Mouse (Mus musculus): ENCODE results near the gene Prune2.

Gene Prune2

GRCm38 (mm10) chr19:17263679-17264370, 307.9 kb downstream of the Prune2 start:
- DNase-seq (ENCODE audit: low read depth), result no peak

- peak; percentile 24 for DNase-seq (ENCODE audit: low read depth)
Observed at GRCm38 (mm10) chr19:17264481-17265196, 308.7 kb downstream of the Prune2 start.

- no peak for DNase-seq (ENCODE audit: low read depth)
Observed at GRCm38 (mm10) chr19:17268669-17269068, 312.8 kb downstream of the Prune2 start.

GRCm38 (mm10) chr19:17271179-17271622, 315.3 kb downstream of the Prune2 start:
- DNase-seq (ENCODE audit: low read depth), result no peak

- DNase-seq (ENCODE audit: low read depth), result no peak
Observed at GRCm38 (mm10) chr19:17272988-17273387, 317.1 kb downstream of the Prune2 start.

Data from naive thymus-derived CD4-positive, alpha-beta T cell, adult 2 months (primary cell).